Mouse (Mus musculus): ENCODE measurements around the gene Olfr672. TPM values are rescaled to one million over a fixed set of nuclear protein-coding genes. Genes with fewer than 3 reads are reported as not detected.

Gene Olfr672
- not detected for polyA plus RNA-seq (2014; fragmentation: Illumina TruSeq; extraction: RNeasy Lipid Tissue Mini Kit (QIAGEN cat#74804))

DNA sequence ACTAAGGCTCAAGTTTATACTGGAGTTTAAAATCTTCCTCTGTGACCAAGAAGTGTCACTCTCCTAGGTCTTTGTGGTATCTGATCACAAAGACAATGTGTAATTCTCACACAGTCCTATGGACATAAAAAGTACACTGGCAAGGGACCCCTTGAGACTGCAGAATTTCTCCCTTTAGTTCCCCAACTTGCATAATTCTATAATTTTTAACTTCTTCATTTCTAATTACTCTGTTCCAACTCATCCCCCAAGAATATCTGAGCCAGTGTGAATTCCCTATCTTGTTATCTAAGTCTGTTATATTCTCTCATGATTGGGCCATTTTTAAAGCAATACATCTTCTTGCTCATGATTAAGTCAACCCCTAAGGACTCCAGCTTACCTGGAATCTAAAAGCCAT, at the start of gene Olfr672:
Gene Olfr672 (minus strand): TSS at position 101 of the 400 bp plus-strand sequence.

GRCm38 (mm10) chr7:105032398-105032797, 30.6 kb upstream of the Olfr672 start, which contains the start of gene Olfr676:
TSS of gene Olfr676 (plus strand) at chr7:105032698.

DNA sequence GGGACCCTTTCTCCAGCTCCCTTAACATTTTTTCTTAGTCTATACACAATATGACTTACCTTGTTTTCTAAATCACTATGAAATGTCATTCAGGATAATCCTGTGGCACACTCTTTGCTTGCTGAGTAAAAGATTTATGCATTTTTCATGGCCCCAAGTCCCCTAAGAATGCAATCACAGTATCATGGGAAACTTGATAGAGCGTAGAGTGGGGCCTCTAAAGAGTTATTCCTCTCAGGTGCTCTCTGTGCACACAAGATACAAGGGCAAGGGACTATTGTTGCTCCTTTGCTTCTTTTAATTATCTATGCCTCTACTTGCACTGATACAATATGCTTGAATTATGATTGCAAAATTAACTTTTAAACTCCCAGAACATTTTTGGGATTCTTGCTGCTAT, 26.5 kb upstream of the Olfr672 start, which contains the start of gene Olfr675:
Gene Olfr675 (minus strand): TSS at position 101 of the 400 bp plus-strand sequence.

DNA sequence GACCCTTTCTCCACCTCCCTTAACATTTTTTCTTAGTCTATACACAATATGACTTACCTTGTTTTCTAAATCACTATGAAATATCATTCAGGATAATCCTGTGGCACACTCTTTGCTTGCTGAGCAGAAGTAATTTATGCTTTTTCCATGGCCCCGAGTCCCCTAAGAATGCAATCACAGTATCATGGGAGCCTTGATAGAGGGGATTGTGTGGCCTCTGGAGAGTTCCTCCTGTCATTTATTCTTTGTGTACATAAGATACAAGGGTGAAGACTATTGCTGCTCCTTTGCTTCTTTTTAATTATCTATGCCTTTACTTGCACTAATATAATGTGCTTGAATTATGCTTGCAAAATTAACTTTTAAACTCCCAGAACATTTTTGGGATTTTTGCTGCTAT, 22.8 kb downstream of the Olfr672 start, which contains the start of gene Olfr671:
Gene Olfr671 (minus strand): TSS at position 101 of the 400 bp plus-strand sequence.

DNA sequence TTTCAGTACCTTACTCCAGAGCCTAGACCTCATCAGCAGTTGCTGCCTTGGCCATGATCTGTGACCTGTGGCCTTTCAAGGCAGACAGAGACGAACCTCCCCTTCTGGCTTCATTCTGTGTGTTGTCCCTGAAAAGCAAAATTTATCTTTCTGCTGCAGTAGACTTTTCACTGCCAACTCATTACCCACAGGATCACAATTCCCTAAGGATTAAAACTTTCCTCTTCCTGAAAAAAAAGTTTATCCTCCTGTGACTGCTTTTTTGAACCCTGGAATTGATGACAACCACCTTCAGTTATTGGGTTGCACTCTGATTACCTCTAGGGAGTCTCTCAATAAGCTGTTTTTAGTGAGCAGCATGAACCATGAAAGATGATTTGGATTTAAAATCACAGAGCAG, 39.3 kb downstream of the Olfr672 start, which contains the start of gene Olfr670:
Gene Olfr670 (minus strand): TSS at position 101 of the 400 bp plus-strand sequence.

Other genes with a start within 250 kb of the Olfr672 start
- not detected for gene Usp17le, start 224.6 kb downstream of the Olfr672 start, polyA plus RNA-seq (2014; fragmentation: Illumina TruSeq; extraction: RNeasy Lipid Tissue Mini Kit (QIAGEN cat#74804))
- gene Usp17lb, start 159.4 kb downstream of the Olfr672 start, polyA plus RNA-seq (2014; fragmentation: Illumina TruSeq; extraction: RNeasy Lipid Tissue Mini Kit (QIAGEN cat#74804)): not detected
- not detected for gene Usp17la, start 145.0 kb downstream of the Olfr672 start, polyA plus RNA-seq (2014; fragmentation: Illumina TruSeq; extraction: RNeasy Lipid Tissue Mini Kit (QIAGEN cat#74804))
- not detected for gene Olfr665, start 124.0 kb downstream of the Olfr672 start, polyA plus RNA-seq (2014; fragmentation: Illumina TruSeq; extraction: RNeasy Lipid Tissue Mini Kit (QIAGEN cat#74804))
- not detected for gene Olfr666, start 106.1 kb downstream of the Olfr672 start, polyA plus RNA-seq (2014; fragmentation: Illumina TruSeq; extraction: RNeasy Lipid Tissue Mini Kit (QIAGEN cat#74804))
- gene Olfr667, start 80.5 kb downstream of the Olfr672 start, polyA plus RNA-seq (2014; fragmentation: Illumina TruSeq; extraction: RNeasy Lipid Tissue Mini Kit (QIAGEN cat#74804)): not detected
- not detected for gene Olfr668, start 74.0 kb downstream of the Olfr672 start, polyA plus RNA-seq (2014; fragmentation: Illumina TruSeq; extraction: RNeasy Lipid Tissue Mini Kit (QIAGEN cat#74804))
- not detected for gene Olfr669, start 67.8 kb downstream of the Olfr672 start, polyA plus RNA-seq (2014; fragmentation: Illumina TruSeq; extraction: RNeasy Lipid Tissue Mini Kit (QIAGEN cat#74804))
- gene Olfr670, start 39.4 kb downstream of the Olfr672 start, polyA plus RNA-seq (2014; fragmentation: Illumina TruSeq; extraction: RNeasy Lipid Tissue Mini Kit (QIAGEN cat#74804)): not detected
- gene Olfr671, start 22.9 kb downstream of the Olfr672 start, polyA plus RNA-seq (2014; fragmentation: Illumina TruSeq; extraction: RNeasy Lipid Tissue Mini Kit (QIAGEN cat#74804)): not detected
- gene Olfr675, start 26.4 kb upstream of the Olfr672 start, polyA plus RNA-seq (2014; fragmentation: Illumina TruSeq; extraction: RNeasy Lipid Tissue Mini Kit (QIAGEN cat#74804)): not detected
- gene Olfr676, start 30.7 kb upstream of the Olfr672 start, polyA plus RNA-seq (2014; fragmentation: Illumina TruSeq; extraction: RNeasy Lipid Tissue Mini Kit (QIAGEN cat#74804)): not detected
- not detected for gene Olfr677, start 49.3 kb upstream of the Olfr672 start, polyA plus RNA-seq (2014; fragmentation: Illumina TruSeq; extraction: RNeasy Lipid Tissue Mini Kit (QIAGEN cat#74804))
- not detected for gene Olfr678, start 62.4 kb upstream of the Olfr672 start, polyA plus RNA-seq (2014; fragmentation: Illumina TruSeq; extraction: RNeasy Lipid Tissue Mini Kit (QIAGEN cat#74804))
- gene Olfr679, start 79.2 kb upstream of the Olfr672 start, polyA plus RNA-seq (2014; fragmentation: Illumina TruSeq; extraction: RNeasy Lipid Tissue Mini Kit (QIAGEN cat#74804)): not detected
- gene Olfr680-ps1, start 90.8 kb upstream of the Olfr672 start, polyA plus RNA-seq (2014; fragmentation: Illumina TruSeq; extraction: RNeasy Lipid Tissue Mini Kit (QIAGEN cat#74804)): not detected
- gene Olfr681, start 114.8 kb upstream of the Olfr672 start, polyA plus RNA-seq (2014; fragmentation: Illumina TruSeq; extraction: RNeasy Lipid Tissue Mini Kit (QIAGEN cat#74804)): not detected
- not detected for gene Olfr683, start 145.0 kb upstream of the Olfr672 start, polyA plus RNA-seq (2014; fragmentation: Illumina TruSeq; extraction: RNeasy Lipid Tissue Mini Kit (QIAGEN cat#74804))
- not detected for gene Olfr684, start 161.6 kb upstream of the Olfr672 start, polyA plus RNA-seq (2014; fragmentation: Illumina TruSeq; extraction: RNeasy Lipid Tissue Mini Kit (QIAGEN cat#74804))
- not detected for gene Olfr685, start 184.0 kb upstream of the Olfr672 start, polyA plus RNA-seq (2014; fragmentation: Illumina TruSeq; extraction: RNeasy Lipid Tissue Mini Kit (QIAGEN cat#74804))
- not detected for gene Olfr686, start 205.5 kb upstream of the Olfr672 start, polyA plus RNA-seq (2014; fragmentation: Illumina TruSeq; extraction: RNeasy Lipid Tissue Mini Kit (QIAGEN cat#74804))